Mouse (Mus musculus): ENCODE results near the gene Gm6460.
"Not testable (repeated sequence)": the region's sequence is repeated elsewhere in the genome, so short reads cannot be mapped to it uniquely, and the experiment has no call there.

Gm6460 gene

GRCm38 (mm10) chr5:11594613-11595012, at the start of gene Gm6460:
Gene Gm6460, plus strand, starts transcription at chr5:11594913.
- not testable (repeated sequence) for DNase-seq (ENCODE audit: extremely low read depth, low read depth)
